Mouse (Mus musculus) megakaryocyte-erythroid progenitor cell, adult 5-6 weeks (primary cell): ENCODE results near the gene Yrdc. TPM values are rescaled to one million over a fixed set of nuclear protein-coding genes. Genes with fewer than 3 reads are reported as not detected.
A peak's percentile ranks its signal among the peaks of the same experiment; 100 is the strongest.

ENCODE experiments used
- ATAC-seq: replicated peaks from 2 replicates; pipeline ENCODE4 v1.8.0; 2016; ENCODE audit warnings: mild to moderate bottlenecking, inconsistent platforms; ENCODE audit not compliant: severe bottlenecking, poor library complexity, low FRiP score, low TSS enrichment
- total RNA-seq, 2 experiments: library from RNA; stranded (forward) in 1 of 2; stranded (reverse) in 1 of 2; fragments of 200-1000, 215-1000 nt in 1 of 2; fragments of >200 nt in 1 of 2; fragmentation: Nextera tagmentation in 1 of 2; gene quantifications; 2 replicates each; pipeline ENCODE4 v1.2.3; 2014 to 2017

The Yrdc gene
- total RNA-seq (2014; fragmentation: Nextera tagmentation) (32.1 and 62.2 TPM in 2 replicates), total RNA-seq (2017) (15.5 and 30.5 TPM in 2 replicates)

GRCm38 (mm10) chr4:124850261-124850913, at the start of gene Yrdc:
Gene Yrdc, plus strand, starts transcription at chr4:124850679.
- ATAC-seq = peak; percentile 73

GRCm38 (mm10) chr4:124801552-124802308, 48.7 kb upstream of the Yrdc start, which contains the start of gene Mtf1:
Gene Mtf1, plus strand, starts transcription at chr4:124802104.
- ATAC-seq = peak; percentile 60

DNA sequence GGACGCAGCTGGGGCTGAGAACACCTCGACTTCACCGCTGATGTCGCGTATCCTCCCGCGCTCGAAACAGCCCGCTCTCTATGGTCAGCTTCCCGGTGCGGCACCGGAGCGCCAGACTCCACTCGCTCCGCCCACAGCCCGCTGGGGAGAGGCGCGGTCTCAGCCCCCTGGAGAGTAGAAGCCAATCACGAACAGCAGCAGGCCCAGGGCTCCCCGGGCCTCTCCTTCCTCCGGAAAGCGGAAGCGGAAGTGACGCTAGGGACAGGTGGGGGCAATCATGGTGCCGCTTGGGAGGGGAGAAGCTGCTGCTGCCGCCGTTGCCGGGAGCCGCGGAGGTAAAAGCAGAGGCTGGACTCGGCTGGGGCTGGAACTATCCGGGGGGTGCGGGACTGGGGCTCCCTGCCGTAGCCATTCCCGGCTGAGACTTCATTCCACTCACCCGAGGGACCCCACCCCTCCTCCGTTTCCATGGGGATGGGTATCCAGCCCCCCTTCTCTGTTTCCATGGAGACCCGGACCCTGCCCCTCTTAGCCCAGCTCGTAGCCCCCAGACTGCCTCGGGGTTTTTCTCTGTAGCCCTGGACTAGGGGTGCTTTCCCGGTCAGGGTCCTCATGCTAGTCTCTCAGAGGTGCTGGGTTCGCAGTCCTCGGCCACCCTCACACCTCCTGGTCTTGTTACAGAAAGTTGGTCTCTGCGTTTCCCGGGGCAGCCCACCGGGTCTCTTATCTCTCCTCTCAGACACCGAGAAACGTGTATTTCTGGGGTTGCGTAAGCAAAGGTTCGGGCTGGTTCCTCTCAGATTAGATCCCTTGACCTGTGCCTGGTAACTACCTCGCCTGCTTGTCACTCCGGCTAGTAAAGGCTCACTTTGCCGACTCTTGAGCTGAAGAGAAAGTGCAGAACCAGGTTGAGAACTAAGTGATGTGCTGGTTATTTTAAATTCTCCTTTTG, 47.9 kb upstream of the Yrdc start:
- peak; percentile 96 for ATAC-seq

GRCm38 (mm10) chr4:124803406-124803805, 47.1 kb upstream of the Yrdc start:
- ATAC-seq = no peak

DNA sequence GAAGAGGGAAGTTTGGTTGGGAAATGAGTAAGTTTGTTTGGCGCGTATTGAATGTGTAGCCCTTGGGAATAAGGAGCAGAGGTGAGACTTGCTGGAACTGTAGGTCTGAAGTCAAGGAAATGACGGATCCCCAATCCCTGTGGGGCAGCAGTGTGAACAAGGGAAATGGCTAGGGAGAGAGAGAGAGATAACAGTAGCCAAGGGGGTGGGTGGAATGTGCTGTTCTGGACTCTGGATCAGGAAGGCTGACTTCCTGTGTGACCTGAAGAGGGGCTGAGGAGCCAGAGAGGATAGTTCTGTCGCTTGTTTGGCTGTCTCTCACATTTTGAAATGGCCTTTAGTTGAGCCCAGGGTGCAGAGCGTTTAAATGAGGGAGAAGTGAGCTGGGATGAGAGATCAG, 42.0 kb upstream of the Yrdc start:
- no peak for ATAC-seq

GRCm38 (mm10) chr4:124809136-124809883, 41.2 kb upstream of the Yrdc start:
- ATAC-seq = no peak

DNA sequence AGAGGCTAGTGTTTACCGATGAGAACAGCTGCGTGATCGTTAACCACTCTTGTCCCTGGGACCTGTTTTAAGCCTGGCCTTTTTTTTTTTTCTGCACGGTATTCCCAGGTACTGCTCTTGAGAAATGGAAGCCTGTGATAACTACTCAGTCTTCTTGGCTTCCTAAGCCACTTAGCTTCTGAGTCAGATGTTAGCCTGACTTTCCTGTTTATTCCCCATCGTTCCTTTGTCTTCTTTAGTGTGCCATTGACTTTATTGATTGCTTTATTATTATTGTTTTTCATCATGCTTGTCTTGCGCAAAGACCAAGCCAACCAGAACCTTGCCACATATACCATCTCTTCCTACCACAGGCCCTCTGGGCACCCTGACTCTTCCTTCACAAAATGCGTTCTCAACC, 40.4 kb upstream of the Yrdc start:
- no peak for ATAC-seq

DNA sequence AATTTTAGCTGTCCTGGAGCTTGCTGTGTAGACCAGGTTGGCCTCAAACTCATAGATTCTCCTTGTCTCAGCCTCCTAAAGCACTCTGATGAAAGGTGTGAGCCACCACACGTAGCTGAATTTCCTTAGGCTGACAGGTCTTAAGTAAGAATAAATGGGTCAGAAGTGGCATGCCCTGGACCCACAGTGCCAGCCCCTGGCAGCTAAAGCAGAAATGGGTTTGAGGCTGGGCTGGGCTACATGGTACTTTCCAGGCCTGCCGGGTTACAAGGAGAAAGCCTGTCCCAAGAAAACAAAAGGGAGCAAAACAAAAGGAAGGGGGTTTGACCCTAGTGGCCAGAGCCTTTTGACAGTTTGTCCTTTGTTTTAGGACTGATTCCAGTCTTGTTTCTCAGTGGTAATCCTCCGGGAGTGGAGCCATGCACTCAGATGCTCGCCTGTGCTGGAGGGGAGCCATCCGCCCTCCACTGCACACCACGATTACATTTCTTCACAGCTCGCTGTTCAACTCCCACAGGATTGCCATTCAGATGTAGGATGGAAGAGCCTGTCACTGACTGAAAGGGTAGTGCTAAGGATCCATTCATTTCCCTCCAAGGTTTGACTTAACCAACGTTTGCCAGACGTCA, 39.0 kb upstream of the Yrdc start:
- ATAC-seq = no peak

- ATAC-seq = no peak
These were observed 34.6 kb upstream of the Yrdc start for GRCm38 (mm10) chr4:124815901-124816300.

DNA sequence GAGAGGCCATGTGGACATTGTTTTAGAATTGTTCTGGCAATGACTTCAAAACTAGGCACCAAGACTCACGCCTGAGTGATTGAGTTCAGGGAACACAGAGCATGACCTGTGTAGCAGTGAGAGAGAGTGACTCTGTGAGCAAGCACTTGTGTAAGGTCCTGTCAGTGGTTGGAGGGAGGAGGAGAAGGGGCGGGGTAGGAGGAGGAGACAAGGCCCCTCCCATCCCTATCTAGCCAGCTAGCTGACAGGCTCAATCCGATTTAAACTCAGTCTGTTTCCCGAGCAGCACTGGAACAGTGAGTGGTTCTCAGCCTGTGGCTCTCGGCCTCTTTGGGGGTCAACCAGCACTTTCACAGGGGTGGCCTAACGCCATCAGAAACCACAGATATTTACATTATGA, 32.7 kb upstream of the Yrdc start:
- peak; percentile 99 for ATAC-seq

DNA sequence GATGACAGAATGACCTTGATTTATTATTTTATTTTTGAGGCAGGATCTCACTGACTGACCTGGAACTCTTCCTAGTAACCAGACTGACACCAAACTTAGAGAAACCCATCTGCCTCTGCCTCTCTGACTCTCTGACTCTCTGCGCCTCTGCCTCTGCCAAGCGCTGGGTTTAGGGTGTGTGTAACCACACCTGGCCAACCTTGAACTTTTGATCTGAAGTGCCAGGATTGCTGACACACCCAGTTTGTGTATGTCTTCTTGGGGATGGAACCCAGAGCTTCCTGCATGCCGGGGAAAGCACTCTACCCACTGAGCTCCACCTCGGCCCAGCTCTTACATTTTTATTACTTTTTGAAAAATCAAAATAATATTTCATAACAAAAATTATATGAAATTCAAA, 31.6 kb upstream of the Yrdc start:
- ATAC-seq = no peak

DNA sequence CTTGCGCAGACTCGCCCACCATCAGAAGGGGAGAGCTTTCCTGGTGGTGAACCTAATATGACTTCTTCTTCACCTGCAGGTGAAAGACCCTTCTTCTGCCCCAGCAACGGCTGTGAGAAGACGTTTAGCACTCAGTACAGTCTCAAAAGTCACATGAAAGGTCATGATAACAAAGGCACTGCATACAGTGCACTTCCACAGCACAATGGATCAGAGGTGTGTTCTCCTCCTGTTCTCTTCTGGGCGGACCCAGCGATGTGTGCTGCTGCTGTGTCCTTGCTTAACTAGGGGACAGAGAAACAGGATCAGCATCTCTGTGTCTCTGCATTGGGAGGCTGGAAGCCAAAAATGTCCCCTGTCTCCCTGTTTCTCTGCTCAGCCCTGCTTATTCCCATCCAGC, 25.5 kb upstream of the Yrdc start:
- no peak for ATAC-seq

- no peak for ATAC-seq
These were observed 25.0 kb upstream of the Yrdc start for GRCm38 (mm10) chr4:124825371-124825965.

- no peak for ATAC-seq
These were observed 20.8 kb upstream of the Yrdc start for GRCm38 (mm10) chr4:124829671-124830070.

DNA sequence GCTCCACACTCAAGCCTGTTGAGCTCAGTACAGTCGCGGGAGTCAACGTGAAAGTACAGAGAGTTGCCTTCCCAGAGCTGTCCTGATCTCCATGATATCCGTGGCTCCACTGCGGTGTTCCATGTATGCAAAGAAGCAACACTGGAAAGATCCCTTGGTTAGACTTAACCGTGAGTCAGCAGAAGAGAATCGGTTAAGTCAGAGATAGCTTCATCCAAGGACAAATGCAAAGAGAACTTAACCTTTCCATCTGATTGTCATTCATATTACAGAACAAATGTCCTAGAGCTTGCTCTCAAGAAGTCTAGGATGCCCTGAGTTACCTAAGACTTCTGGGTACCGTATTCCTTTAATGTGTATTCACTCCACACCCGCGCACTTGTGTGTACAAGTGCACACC, 17.7 kb upstream of the Yrdc start:
- no peak for ATAC-seq

DNA sequence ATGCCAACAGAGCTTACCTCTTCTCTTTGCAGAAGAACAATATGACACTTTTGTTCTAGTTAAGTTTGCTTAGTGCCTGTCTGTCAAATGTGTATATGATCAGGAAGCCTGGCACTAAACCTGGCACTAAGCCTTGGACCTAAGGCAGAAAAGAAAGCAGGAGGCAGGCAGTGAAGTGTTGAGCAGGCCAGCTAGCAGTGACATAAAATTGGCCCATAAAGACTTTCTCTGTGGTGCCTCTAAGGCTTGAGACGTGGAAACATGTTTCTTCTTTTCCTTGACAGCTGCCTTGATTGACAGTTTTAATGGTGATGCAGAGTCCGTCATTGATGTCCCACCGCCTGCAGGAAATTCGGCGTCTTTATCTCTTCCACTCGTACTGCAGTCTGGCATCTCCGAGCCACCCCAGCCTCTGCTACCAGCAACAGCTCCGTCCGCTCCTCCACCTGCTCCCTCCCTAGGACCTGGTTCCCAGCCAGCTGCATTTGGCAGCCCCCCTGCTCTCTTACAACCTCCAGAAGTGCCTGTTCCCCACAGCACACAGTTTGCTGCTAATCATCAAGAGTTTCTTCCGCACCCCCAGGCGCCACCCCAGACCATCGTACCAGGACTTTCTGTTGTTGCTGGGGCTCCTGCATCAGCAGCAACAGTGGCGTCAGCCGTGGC, 12.3 kb upstream of the Yrdc start:
- no peak for ATAC-seq

GRCm38 (mm10) chr4:124840998-124841397, 9.5 kb upstream of the Yrdc start:
- ATAC-seq = no peak

GRCm38 (mm10) chr4:124843493-124843892, 7.0 kb upstream of the Yrdc start:
- ATAC-seq = peak; percentile 84
